Mouse (Mus musculus) megakaryocyte, embryonic 14.5 days (primary cell): ENCODE data around the gene Apba1.

Source experiments
- FLI1 ChIP-seq: IDR thresholded peaks from 2 replicates; pipeline ENCODE4 v1.6.1; 2012; ENCODE audit warnings: low read length, inconsistent platforms, mixed read lengths
- GATA1 ChIP-seq: IDR thresholded peaks from 3 replicates; pipeline ENCODE4 v1.6.1; 2012; ENCODE audit warnings: mixed read lengths, low read length, inconsistent platforms, borderline replicate concordance

DNA sequence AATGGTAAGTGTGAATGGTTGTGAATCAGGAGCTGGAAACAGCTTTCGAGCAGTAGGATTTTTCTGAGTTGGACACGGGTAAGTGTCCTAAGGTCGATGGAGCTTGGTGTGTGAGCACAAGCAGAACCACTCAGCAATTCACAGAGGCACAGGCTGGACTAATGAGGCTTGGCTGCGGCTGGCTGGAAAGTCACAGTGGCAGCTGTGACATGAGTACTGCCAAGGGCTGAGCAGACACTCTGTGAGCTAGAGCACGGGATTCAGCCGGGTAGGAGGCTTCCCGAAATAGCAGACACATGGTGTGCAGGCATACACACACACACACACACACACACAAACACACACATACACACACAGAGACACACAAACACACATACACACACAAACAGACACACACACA is 121.2 kb downstream of the Apba1 start:
- TF ChIP-seq GATA1, result no peak
- no peak for TF ChIP-seq FLI1
